Mouse (Mus musculus) large intestine, adult 2 months (tissue): ENCODE results near the gene C130032M10Rik. TPM values are rescaled to one million over a fixed set of nuclear protein-coding genes. Genes with fewer than 3 reads are reported as not detected.

Source experiments
- DNase-seq: peaks from one replicate; pipeline ENCODE4 v3.0.0-alpha.2; 2012; ENCODE audit warnings: low read depth, low spot score
- WGBS: fragments of 180-500 bp; shearing (Covaris S2); methylation state at CpG from one replicate; pipeline ENCODE4 v1.1.7; 2018; 5-methylcytosine and 5-hydroxymethylcytosine counted together
- polyA plus RNA-seq: library from polyadenylated mRNA; depleted of rRNA; stranded (reverse); fragments of >200 nt; gene quantifications from 2 replicates; pipeline ENCODE4 v1.2.3, GENCODE M21; 2012; rRNA removed

Gene C130032M10Rik
- not detected in 2 replicates for polyA plus RNA-seq

- WGBS: 40% methylated on average over 11 of the region's 11 CpGs
These were observed at the start of gene C130032M10Rik for GRCm38 (mm10) chr9:114515364-114515763. Gene C130032M10Rik, plus strand, starts transcription at chr9:114515697.

DNA sequence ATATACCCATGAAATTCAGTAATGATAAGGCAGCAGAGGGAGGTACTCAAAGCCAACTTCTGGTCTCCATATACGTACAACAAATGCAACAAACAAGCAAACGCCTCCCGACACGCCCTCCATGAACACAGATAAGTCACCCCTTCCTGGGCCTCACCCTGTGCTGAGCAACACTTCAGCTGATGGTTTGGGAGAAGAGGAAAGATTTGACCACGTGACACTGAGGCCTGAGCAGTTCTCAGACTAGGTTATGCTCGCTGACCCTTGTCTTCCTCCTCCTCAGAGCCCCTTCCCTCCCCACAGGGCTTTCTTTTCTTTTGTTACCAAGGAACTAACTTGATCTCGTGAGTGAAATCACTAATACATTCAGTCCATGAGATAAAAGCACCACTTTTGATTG lies 48.6 kb upstream of the C130032M10Rik start:
- 79% methylated on average over 7 of the region's 7 CpGs for WGBS
- DNase-seq: no peak

More at GRCm38 (mm10) chr9:114515364-114515763, at the start of gene C130032M10Rik:
- no peak for DNase-seq

DNA sequence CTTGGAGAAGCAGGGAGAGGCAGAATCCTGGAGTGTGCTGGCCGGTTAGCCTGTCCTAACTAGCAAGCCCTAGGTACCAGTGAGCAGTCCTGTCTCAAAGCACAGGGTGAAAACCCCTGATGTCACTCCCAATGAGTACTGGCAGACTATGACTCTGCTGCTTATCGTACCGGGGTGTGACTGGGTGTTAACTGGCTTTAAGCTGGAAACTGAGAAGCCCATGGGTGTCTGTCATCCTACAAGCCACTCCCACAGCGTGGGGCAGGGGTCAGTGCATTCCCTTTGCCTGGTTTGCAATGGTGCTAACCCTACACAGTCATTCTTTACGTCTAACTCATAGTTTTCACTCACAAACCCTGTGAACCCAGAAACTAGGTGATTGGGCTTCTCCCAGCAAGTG lies 47.3 kb upstream of the C130032M10Rik start:
- DNase-seq: no peak
- 82% methylated on average over 5 of the region's 5 CpGs for WGBS

- WGBS: 95% methylated on average over 4 of the region's 4 CpGs
These were observed 46.8 kb upstream of the C130032M10Rik start for GRCm38 (mm10) chr9:114468701-114469100.

DNA sequence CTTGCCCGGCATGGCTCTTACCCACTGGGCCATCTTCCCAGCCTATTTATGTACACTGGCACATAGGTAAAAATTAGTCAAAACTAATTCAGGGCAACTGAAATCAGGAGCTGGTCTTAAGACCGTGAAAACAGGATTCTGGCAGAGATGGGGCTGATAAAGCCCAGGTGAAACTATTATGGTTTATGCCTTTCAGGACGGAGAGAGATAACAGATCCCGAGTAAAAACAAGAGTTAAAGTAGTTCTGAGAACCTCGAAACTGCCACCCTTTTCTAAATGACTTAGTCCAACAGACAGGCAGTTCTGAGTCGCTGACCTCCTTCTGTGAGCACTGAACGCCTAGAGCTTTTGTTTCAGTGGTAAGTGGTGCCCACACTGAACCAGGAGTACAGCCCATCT lies 43.6 kb upstream of the C130032M10Rik start:
- DNase-seq: no peak
- 64% methylated on average over 7 of the region's 7 CpGs for WGBS

More at GRCm38 (mm10) chr9:114468701-114469100, 46.8 kb upstream of the C130032M10Rik start:
- no peak for DNase-seq

DNA sequence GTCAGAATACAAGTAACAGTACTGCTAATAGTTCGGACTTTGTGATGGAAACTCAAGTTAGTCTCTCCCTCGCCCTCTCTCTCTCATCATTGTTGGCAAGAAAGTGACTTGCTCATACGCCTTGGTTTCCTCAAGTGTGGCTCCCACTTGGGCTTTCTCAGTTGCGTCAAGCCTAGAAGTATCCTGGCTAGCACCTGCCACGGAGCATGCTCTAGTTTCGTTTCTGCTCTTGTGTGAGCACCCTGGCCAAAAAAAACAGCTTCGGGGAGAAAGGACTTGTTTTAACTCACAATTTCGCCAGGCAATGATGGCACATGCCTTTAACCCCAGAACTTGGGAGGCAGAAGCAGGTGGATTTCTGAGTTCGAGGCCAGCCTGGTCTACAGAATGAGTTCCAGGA lies 38.5 kb upstream of the C130032M10Rik start:
- 93% methylated on average over 9 of the region's 9 CpGs for WGBS

GRCm38 (mm10) chr9:114480940-114481339 lies 34.6 kb upstream of the C130032M10Rik start:
- no peak for DNase-seq
- 66% methylated on average over 3 of the region's 3 CpGs for WGBS

More for the DNA sequence above, 38.5 kb upstream of the C130032M10Rik start:
- DNase-seq: no peak

- 82% methylated on average over 5 of the region's 5 CpGs for WGBS
- DNase-seq: no peak
These were observed 30.7 kb upstream of the C130032M10Rik start for GRCm38 (mm10) chr9:114484771-114485170.

GRCm38 (mm10) chr9:114486808-114487207 lies 28.7 kb upstream of the C130032M10Rik start:
- DNase-seq: no peak
- WGBS: 42% methylated on average over 4 of the region's 4 CpGs

DNA sequence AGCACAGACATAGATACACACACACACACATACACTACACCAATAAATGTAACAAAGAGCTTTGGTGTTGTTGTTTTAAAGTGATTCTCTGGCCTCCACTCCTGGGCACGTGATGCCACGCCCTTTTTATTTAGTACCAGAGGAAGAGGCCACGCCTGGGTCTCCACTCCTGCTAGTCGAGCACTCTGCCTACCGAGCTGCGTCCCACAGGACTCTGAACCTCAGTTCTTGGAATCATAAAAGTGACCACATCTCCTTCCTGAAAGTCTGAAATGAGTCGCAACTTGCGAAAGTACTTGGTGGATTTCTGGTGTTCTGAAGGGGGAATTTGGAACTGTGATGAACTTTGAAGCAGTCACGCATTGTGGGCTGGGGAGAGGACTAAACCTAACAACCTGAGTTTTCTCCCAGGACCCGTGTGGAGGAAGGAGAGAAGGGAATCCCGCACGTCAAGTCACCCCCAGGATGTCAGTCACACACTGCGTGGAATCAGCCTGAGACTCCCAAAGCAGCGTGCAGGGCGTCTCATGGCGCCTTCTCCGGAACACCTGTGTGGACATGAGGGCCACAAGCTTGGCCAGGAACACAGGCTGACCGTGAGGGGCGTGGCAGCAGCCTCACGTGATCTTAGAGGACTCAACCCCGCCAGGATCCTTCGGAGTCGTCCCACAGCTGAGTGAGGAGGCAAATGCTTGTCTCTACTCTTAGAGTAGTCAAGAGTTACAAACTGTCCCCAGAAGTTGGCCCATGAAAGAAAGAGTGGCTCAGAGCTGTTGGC lies 27.8 kb upstream of the C130032M10Rik start:
- 27% methylated on average over 23 of the region's 23 CpGs for WGBS
- DNase-seq: peak; percentile 21

- 75% methylated on average over 7 of the region's 7 CpGs for WGBS
- no peak for DNase-seq
These were observed 19.0 kb upstream of the C130032M10Rik start for GRCm38 (mm10) chr9:114496469-114496868.

GRCm38 (mm10) chr9:114498218-114498617 lies 17.3 kb upstream of the C130032M10Rik start:
- DNase-seq: peak; percentile 62
- 5% methylated on average over 11 of the region's 11 CpGs for WGBS

- WGBS: 32% methylated on average over 15 of the region's 15 CpGs
- DNase-seq: peak; percentile 35
These were observed 15.5 kb upstream of the C130032M10Rik start for GRCm38 (mm10) chr9:114499783-114500515.

GRCm38 (mm10) chr9:114501111-114501510 lies 14.4 kb upstream of the C130032M10Rik start:
- no peak for DNase-seq
- 85% methylated on average over 7 of the region's 7 CpGs for WGBS

DNA sequence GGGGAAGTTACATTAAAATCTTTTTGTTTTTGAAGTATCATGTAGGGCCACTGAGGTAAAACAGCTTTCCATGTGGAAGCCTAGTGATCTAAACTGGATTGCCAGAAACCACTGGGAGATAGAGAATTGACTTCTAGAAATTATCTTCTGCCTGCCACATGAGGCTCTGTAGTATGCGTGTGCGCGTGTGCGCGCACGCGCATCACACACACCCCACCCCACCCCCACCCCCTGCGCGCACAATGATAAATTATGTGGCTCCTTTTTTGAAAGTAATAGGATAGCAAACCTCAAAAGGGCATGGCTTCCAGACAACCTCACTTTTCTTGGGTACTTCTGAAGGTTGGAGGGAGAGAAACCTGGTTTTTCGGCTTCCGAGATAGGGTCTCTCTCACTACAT lies 13.6 kb upstream of the C130032M10Rik start:
- no peak for DNase-seq
- WGBS: 98% methylated on average over 11 of the region's 11 CpGs

DNA sequence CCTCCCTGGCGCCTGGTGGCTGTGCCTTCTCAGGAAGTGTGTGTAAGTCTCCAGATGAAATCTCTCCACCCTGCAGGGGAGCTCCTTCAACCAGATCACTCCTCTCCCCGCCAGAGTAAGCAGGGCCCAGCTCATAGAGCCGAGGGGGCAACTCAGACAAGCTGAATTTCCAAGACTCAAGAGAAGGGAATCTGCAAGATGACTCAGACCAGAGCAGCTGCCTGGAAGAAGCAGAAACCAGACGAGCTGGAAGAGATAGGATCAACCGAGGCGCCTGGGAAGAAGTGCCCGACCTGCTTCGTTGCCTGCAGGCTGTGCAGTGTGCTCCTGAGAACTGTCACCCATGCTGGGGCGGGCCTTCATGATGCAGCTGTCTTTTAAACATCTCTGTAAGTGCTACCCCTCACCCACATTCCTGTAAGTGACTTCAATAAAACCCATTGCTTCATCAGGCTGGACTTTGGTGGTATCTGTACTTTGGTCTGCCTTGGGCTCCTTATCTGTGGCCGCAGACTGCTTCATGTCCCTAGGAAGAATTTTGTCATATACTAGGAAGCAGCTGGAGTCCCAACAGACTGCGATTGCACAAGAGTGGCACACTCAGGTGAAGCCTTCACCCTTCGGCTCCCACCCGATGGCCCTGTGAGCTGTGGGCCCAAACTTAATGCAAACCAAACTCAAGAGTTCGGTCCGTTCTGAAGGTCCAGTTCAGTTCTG lies 12.6 kb upstream of the C130032M10Rik start:
- WGBS: 60% methylated on average over 15 of the region's 15 CpGs
- DNase-seq: no peak

DNA sequence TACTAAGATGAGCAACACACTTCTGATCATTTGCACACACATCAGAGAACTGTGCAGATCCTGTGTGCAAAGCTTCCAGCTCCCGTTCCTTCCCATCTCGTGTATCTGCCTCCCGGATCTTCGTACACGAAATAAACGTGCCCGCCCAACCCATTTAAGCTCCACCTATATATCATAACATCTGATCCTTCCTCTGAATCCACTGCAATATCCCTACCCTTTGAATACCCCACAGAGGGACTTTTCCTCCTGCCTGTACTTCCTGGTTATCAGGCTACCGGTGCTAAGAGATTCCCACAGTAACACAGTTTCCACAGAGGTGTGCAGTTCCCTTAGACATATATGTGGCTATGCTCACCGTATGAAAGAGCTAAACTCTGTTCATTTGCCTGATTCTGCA lies 10.7 kb upstream of the C130032M10Rik start, which contains the start of gene Ccr4:
Gene Ccr4 (minus strand): TSS at position 101 of the 400 bp plus-strand sequence.
- no peak for DNase-seq
- WGBS: 35% methylated on average over 9 of the region's 9 CpGs

- no peak for DNase-seq
- WGBS: 62% methylated on average over 4 of the region's 4 CpGs
These were observed 8.9 kb upstream of the C130032M10Rik start for GRCm38 (mm10) chr9:114506564-114506963.

DNA sequence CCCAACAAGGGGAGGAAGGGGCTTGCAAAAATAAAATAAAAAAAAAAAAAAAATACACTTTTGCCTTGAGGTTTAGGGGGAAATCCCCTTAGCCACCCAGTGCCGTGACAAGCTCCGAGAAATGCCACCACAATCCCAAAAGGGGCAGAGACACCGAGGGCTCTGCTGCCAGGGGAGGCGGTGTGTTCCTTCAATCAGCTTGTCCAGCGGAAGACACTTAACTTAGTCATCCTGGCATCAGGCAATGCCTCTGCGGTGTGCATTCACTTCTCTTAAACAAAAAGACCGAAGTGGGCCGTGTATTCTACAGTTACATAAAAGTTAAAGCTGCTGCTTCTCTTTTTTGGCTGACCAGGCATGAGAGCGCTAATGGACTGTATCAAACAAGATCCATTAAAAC lies 8.1 kb upstream of the C130032M10Rik start:
- DNase-seq: no peak
- WGBS: 84% methylated on average over 9 of the region's 9 CpGs

GRCm38 (mm10) chr9:114509785-114510184 lies 5.7 kb upstream of the C130032M10Rik start:
- 90% methylated on average over 9 of the region's 9 CpGs for WGBS
- no peak for DNase-seq
